Mouse (Mus musculus) G1E-ER4 (cell line): ENCODE results near the gene Med20. TPM values are rescaled to one million over a fixed set of nuclear protein-coding genes. Genes with fewer than 3 reads are reported as not detected.

Experiments used
- GATA1 ChIP-seq: IDR thresholded peaks from one replicate; pipeline ENCODE4 v1.8.0; 2012; ENCODE audit warnings: low read length, inconsistent platforms
- polyA plus RNA-seq: library from polyadenylated mRNA; stranded (reverse); fragments of >175 nt; gene quantifications from 2 replicates; pipeline ENCODE4 v1.2.3, GENCODE M21; 2012

Med20 gene
- 6.0 and 7.3 TPM in 2 replicates for polyA plus RNA-seq

- no peak for TF ChIP-seq GATA1
Measured at GRCm38 (mm10) chr17:47610849-47611660, at the start of gene Med20, which contains the start of the genes Bysl and Gm20517. Med20 (plus strand) TSS chr17:47611582. Bysl (minus strand) TSS chr17:47611492. Gm20517 (plus strand) TSS chr17:47611589.

- TF ChIP-seq GATA1: no peak
Measured at GRCm38 (mm10) chr17:47562875-47563274, 48.5 kb upstream of the Med20 start.

- TF ChIP-seq GATA1: peak; percentile 14
Measured at GRCm38 (mm10) chr17:47564612-47565011, 46.8 kb upstream of the Med20 start.

GRCm38 (mm10) chr17:47566133-47566532 lies 45.2 kb upstream of the Med20 start:
- TF ChIP-seq GATA1: no peak

GRCm38 (mm10) chr17:47567271-47567670 lies 44.1 kb upstream of the Med20 start:
- TF ChIP-seq GATA1: no peak

- TF ChIP-seq GATA1: peak; percentile 85
Measured at GRCm38 (mm10) chr17:47568389-47568788, 43.0 kb upstream of the Med20 start.

GRCm38 (mm10) chr17:47568951-47569527 lies 42.3 kb upstream of the Med20 start:
- no peak for TF ChIP-seq GATA1

GRCm38 (mm10) chr17:47571621-47572020 lies 39.8 kb upstream of the Med20 start:
- no peak for TF ChIP-seq GATA1

GRCm38 (mm10) chr17:47572436-47572835 lies 38.9 kb upstream of the Med20 start:
- no peak for TF ChIP-seq GATA1

- TF ChIP-seq GATA1: no peak
Measured at GRCm38 (mm10) chr17:47574028-47574427, 37.4 kb upstream of the Med20 start.

GRCm38 (mm10) chr17:47574830-47575229 lies 36.6 kb upstream of the Med20 start:
- TF ChIP-seq GATA1: no peak

- TF ChIP-seq GATA1: peak; percentile 78
Measured at GRCm38 (mm10) chr17:47578655-47579054, 32.7 kb upstream of the Med20 start.

GRCm38 (mm10) chr17:47580962-47581361 lies 30.4 kb upstream of the Med20 start:
- no peak for TF ChIP-seq GATA1

- no peak for TF ChIP-seq GATA1
Measured at GRCm38 (mm10) chr17:47588517-47588916, 22.9 kb upstream of the Med20 start.

- no peak for TF ChIP-seq GATA1
Measured at GRCm38 (mm10) chr17:47591073-47591472, 20.3 kb upstream of the Med20 start.

- no peak for TF ChIP-seq GATA1
Measured at GRCm38 (mm10) chr17:47593215-47593853, 18.0 kb upstream of the Med20 start.

- no peak for TF ChIP-seq GATA1
Measured at GRCm38 (mm10) chr17:47593854-47594182, 17.6 kb upstream of the Med20 start.
